Mouse (Mus musculus): Measurements from ENCODE around the gene St3gal3. TPM values are rescaled to one million over a fixed set of nuclear protein-coding genes. Genes with fewer than 3 reads are reported as not detected.
A peak's percentile ranks its signal among the peaks of the same experiment; 100 is the strongest.

The St3gal3 gene
- total and polyA plus RNA-seq, 2 experiments from 2014 or later: 11.8 to 50.9 TPM

GRCm38 (mm10) chr4:118031776-118032170 lies 102.9 kb downstream of the St3gal3 start:
- Histone ChIP-seq H3K4me2 (ENCODE audit: low read depth, low read length) (no peak overlapping the region), H3K27me3 (ENCODE audit: insufficient read depth, low read length) (no peaks in the 10 kb centered on the region), H3K4me3 (ENCODE audit: low read length) (no peak overlapping the region), H3K27ac (no peak overlapping the region), H3K4me1 (ENCODE audit: insufficient read depth, low read length) (peaks cover 5% of the 10 kb centered on the region; the same call in 1 of the 2 replicates), H3K36me3 (ENCODE audit: insufficient read depth, low read length) (no peaks in the 10 kb centered on the region), H3K9me3 (ENCODE audit: low read length) (no peaks in the 10 kb centered on the region), H3K9ac (replicated peaks; ENCODE audit: low read length) (no peak overlapping the region)
- ATAC-seq (no peak), DNase-seq (ENCODE audit: low spot score) (no peak)
- 83% methylated on average over 7 of the region's 7 CpGs for WGBS
- no peak for TF ChIP-seq CTCF (IDR thresholded peaks at IDR 0.05; ENCODE audit: low read depth)

GRCm38 (mm10) chr4:118031132-118031775 lies 103.5 kb downstream of the St3gal3 start:
- peaks cover 5% of the 10 kb centered on the region; the same call in 1 of the 2 replicates for H3K4me1 ChIP-seq (ENCODE audit: insufficient read depth, low read length)
- H3K9me3 ChIP-seq (ENCODE audit: low read length): no peaks in the 10 kb centered on the region
- H3K9ac ChIP-seq (replicated peaks; ENCODE audit: low read length): no peak overlapping the region
- ATAC-seq (peak; percentile 40; the same call in 1 of the 2 replicates), DNase-seq (ENCODE audit: low spot score) (peak; percentile 63)
- no peak for TF ChIP-seq CTCF (IDR thresholded peaks at IDR 0.05; ENCODE audit: low read depth)
- no peaks in the 10 kb centered on the region for H3K36me3 ChIP-seq (ENCODE audit: insufficient read depth, low read length)
- H3K27me3 ChIP-seq (ENCODE audit: insufficient read depth, low read length): no peaks in the 10 kb centered on the region
- H3K4me2 ChIP-seq (ENCODE audit: low read depth, low read length): no peak overlapping the region
- no peak overlapping the region for H3K27ac ChIP-seq
- H3K4me3 ChIP-seq (ENCODE audit: low read length): no peak overlapping the region
- 41% methylated on average over 5 of the region's 6 CpGs for WGBS

GRCm38 (mm10) chr4:118030330-118030729 lies 104.4 kb downstream of the St3gal3 start:
- Histone ChIP-seq H3K9ac (replicated peaks; ENCODE audit: low read length) (no peak overlapping the region), H3K36me3 (ENCODE audit: insufficient read depth, low read length) (no peaks in the 10 kb centered on the region), H3K4me2 (ENCODE audit: low read depth, low read length) (no peak overlapping the region), H3K9me3 (ENCODE audit: low read length) (no peaks in the 10 kb centered on the region), H3K4me1 (ENCODE audit: insufficient read depth, low read length) (peaks cover 5% of the 10 kb centered on the region; the same call in 1 of the 2 replicates), H3K27me3 (ENCODE audit: insufficient read depth, low read length) (no peaks in the 10 kb centered on the region), H3K4me3 (ENCODE audit: low read length) (no peak overlapping the region), H3K27ac (no peak overlapping the region)
- DNase-seq (ENCODE audit: low spot score): no peak
- 26% methylated on average over 5 of the region's 5 CpGs for WGBS
- no peak for TF ChIP-seq CTCF (IDR thresholded peaks at IDR 0.05; ENCODE audit: low read depth)
- ATAC-seq: no peak

- Histone ChIP-seq H3K4me3 (ENCODE audit: low read length) (no peak overlapping the region), H3K27me3 (ENCODE audit: insufficient read depth, low read length) (no peaks in the 10 kb centered on the region), H3K27ac (no peak overlapping the region), H3K36me3 (ENCODE audit: insufficient read depth, low read length) (no peaks in the 10 kb centered on the region), H3K4me1 (ENCODE audit: insufficient read depth, low read length) (peaks cover 5% of the 10 kb centered on the region; the same call in 1 of the 2 replicates), H3K9me3 (ENCODE audit: low read length) (no peaks in the 10 kb centered on the region), H3K4me2 (ENCODE audit: low read depth, low read length) (no peak overlapping the region), H3K9ac (replicated peaks; ENCODE audit: low read length) (no peak overlapping the region)
- TF ChIP-seq CTCF (IDR thresholded peaks at IDR 0.05; ENCODE audit: low read depth): no peak
- no peak for DNase-seq (ENCODE audit: low spot score)
- WGBS: 22% methylated on average over 6 of the region's 6 CpGs
- ATAC-seq: no peak
These were observed 104.8 kb downstream of the St3gal3 start for GRCm38 (mm10) chr4:118029892-118030291.

GRCm38 (mm10) chr4:118028994-118029393 lies 105.7 kb downstream of the St3gal3 start:
- Histone ChIP-seq H3K4me2 (ENCODE audit: low read depth, low read length) (no peak overlapping the region), H3K27me3 (ENCODE audit: insufficient read depth, low read length) (no peaks in the 10 kb centered on the region), H3K9me3 (ENCODE audit: low read length) (no peaks in the 10 kb centered on the region), H3K27ac (no peak overlapping the region), H3K4me1 (ENCODE audit: insufficient read depth, low read length) (peaks cover 5% of the 10 kb centered on the region; the same call in 1 of the 2 replicates), H3K36me3 (ENCODE audit: insufficient read depth, low read length) (no peaks in the 10 kb centered on the region), H3K9ac (replicated peaks; ENCODE audit: low read length) (no peak overlapping the region), H3K4me3 (ENCODE audit: low read length) (no peak overlapping the region)
- no peak for ATAC-seq
- WGBS: 56% methylated on average over 9 of the region's 9 CpGs
- no peak for TF ChIP-seq CTCF (IDR thresholded peaks at IDR 0.05; ENCODE audit: low read depth)
- DNase-seq (ENCODE audit: low spot score): peak; percentile 30

- H3K9me3 ChIP-seq (ENCODE audit: low read length): no peaks in the 10 kb centered on the region
- no peak overlapping the region for H3K4me2 ChIP-seq (ENCODE audit: low read depth, low read length)
- no peak for DNase-seq (ENCODE audit: low spot score)
- H3K36me3 ChIP-seq (ENCODE audit: insufficient read depth, low read length): no peaks in the 10 kb centered on the region
- no peak for TF ChIP-seq CTCF (IDR thresholded peaks at IDR 0.05; ENCODE audit: low read depth)
- H3K4me1 ChIP-seq (ENCODE audit: insufficient read depth, low read length): peaks cover 5% of the 10 kb centered on the region; the same call in 1 of the 2 replicates
- H3K4me3 ChIP-seq (ENCODE audit: low read length): no peak overlapping the region
- no peak for ATAC-seq
- H3K9ac ChIP-seq (replicated peaks; ENCODE audit: low read length): no peak overlapping the region
- 81% methylated on average over 7 of the region's 7 CpGs for WGBS
- no peak overlapping the region for H3K27ac ChIP-seq
- H3K27me3 ChIP-seq (ENCODE audit: insufficient read depth, low read length): no peaks in the 10 kb centered on the region
These were observed 108.8 kb downstream of the St3gal3 start for GRCm38 (mm10) chr4:118025931-118026330.

- DNase-seq (ENCODE audit: low spot score) (no peak), ATAC-seq (0 out of 2 replicates have a peak, but pooled peaks have one; percentile 10)
- 84% methylated on average over 7 of the region's 7 CpGs for WGBS
- H3K9ac ChIP-seq (replicated peaks; ENCODE audit: low read length): no peak overlapping the region
- no peaks in the 10 kb centered on the region for H3K9me3 ChIP-seq (ENCODE audit: low read length)
- no peak overlapping the region for H3K4me3 ChIP-seq (ENCODE audit: low read length)
- H3K4me2 ChIP-seq (ENCODE audit: low read depth, low read length): no peak overlapping the region
- no peaks in the 10 kb centered on the region for H3K36me3 ChIP-seq (ENCODE audit: insufficient read depth, low read length)
- TF ChIP-seq CTCF (IDR thresholded peaks at IDR 0.05; ENCODE audit: low read depth): no peak
- H3K27ac ChIP-seq: no peak overlapping the region
- H3K27me3 ChIP-seq (ENCODE audit: insufficient read depth, low read length): no peaks in the 10 kb centered on the region
- H3K4me1 ChIP-seq (ENCODE audit: insufficient read depth, low read length): peaks cover 5% of the 10 kb centered on the region; the same call in 1 of the 2 replicates
These were observed 109.3 kb downstream of the St3gal3 start for GRCm38 (mm10) chr4:118025381-118025780.

All from hindbrain, postnatal 0 days (tissue).